Mouse (Mus musculus) neural tube, embryonic 12.5 days (tissue): ENCODE results near the gene Astn2. TPM values are rescaled to one million over a fixed set of nuclear protein-coding genes. Genes with fewer than 3 reads are reported as not detected.

Experiments used
- ATAC-seq: fragments of 200-750 bp; cut with Nextera tagmentation; 2 replicates; pipeline ENCODE4 v1.8.0; 2017; ENCODE audit warnings: low read depth, mild to moderate bottlenecking, moderate TSS enrichment, moderate library complexity; ENCODE audit not compliant: low FRiP score
- H3K27ac ChIP-seq: fragments of 300-500 bp; sonication (generic); 2 replicates; pipeline ENCODE4 v1.5.1; 2016
- H3K27me3 ChIP-seq: fragments of 300-500 bp; sonication (generic); replicated peaks from 2 replicates; pipeline ENCODE4 v1.6.1; 2016; ENCODE audit warnings: mild to moderate bottlenecking
- H3K36me3 ChIP-seq: fragments of 300-500 bp; sonication (generic); 2 replicates; pipeline ENCODE4 v1.6.1; 2016; ENCODE audit warnings: mild to moderate bottlenecking
- H3K4me1 ChIP-seq: fragments of 300-500 bp; sonication (generic); 2 replicates; pipeline ENCODE4 v1.6.1; 2016
- H3K4me2 ChIP-seq: fragments of 300-500 bp; sonication (generic); replicated peaks from 2 replicates; pipeline ENCODE4 v1.6.1; 2016; ENCODE audit warnings: mild to moderate bottlenecking
- H3K4me3 ChIP-seq: fragments of 300-500 bp; sonication (generic); 2 replicates; pipeline ENCODE4 v1.5.1; 2016
- H3K9ac ChIP-seq: fragments of 300-500 bp; sonication (generic); 2 replicates; pipeline ENCODE4 v1.6.1; 2016; ENCODE audit warnings: mild to moderate bottlenecking
- H3K9me3 ChIP-seq: fragments of 300-500 bp; sonication (generic); 2 replicates; pipeline ENCODE4 v1.6.1; 2016; ENCODE audit warnings: mild to moderate bottlenecking
- WGBS: fragments of 180-500 bp; shearing (Covaris S2); methylation state at CpG from one replicate; pipeline ENCODE4 v1.1.7; 2016; 5-methylcytosine and 5-hydroxymethylcytosine counted together
- polyA plus RNA-seq: library from polyadenylated mRNA; unstranded; fragments of >200 nt; fragmentation: Nextera tagmentation; extraction: Ambion mirVana; gene quantifications from 2 replicates; pipeline ENCODE4 v1.2.1, GENCODE M21; 2016

Gene Astn2
- polyA plus RNA-seq, result 1.9 and 2.6 TPM in 2 replicates

DNA sequence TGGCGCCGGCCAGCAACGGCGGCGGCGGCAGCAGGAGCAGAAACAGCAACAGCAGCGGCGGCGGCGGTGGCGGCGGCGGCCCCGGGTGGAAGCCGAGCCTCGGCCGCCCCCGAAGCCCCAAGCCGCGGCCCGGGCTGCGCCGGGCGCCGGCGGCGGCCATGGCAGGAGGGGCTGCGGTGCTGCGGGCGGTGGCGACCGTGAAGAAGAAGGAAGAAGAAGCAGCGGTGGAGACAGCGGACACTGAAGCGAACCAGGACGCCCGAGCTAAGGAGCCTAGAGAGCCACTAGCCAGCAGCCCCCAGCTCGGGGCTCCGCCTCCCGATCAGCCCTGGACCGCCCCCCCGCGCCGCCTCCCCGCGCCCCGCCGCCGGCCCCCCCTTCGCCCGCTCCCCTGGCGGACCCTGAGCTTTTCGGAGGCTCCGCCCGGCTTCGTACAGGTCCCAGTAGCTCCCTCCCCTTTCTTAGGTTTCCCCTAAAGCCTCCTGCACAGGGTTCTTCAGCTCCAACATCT, at the start of gene Astn2:
Gene Astn2 (minus strand): TSS at position 411 of the 511 bp plus-strand sequence.
- WGBS, result under 1% methylated on average over 47 of the region's 56 CpGs
- Histone ChIP-seq H3K4me3 (peak within 1 kb of the TSS; percentile 68), H3K27ac (no peak within 1 kb of the TSS), H3K4me2 (peak within 1 kb of the TSS; percentile 95), H3K9ac (peak within 1 kb of the TSS; percentile 80), H3K36me3 (no peaks in the 10 kb centered on the region), H3K4me1 (peaks cover 12% of the 10 kb centered on the region; the same call in 1 of the 2 replicates), H3K27me3 (peaks cover 17% of the 10 kb centered on the region), H3K9me3 (no peaks in the 10 kb centered on the region)
- peak; percentile 73 for ATAC-seq

GRCm38 (mm10) chr4:66450115-66450514, 45.7 kb upstream of the Astn2 start:
- Histone ChIP-seq H3K9me3 (no peaks in the 10 kb centered on the region), H3K4me3 (no peak overlapping the region), H3K27ac (no peak overlapping the region), H3K4me2 (no peak overlapping the region), H3K4me1 (no peaks in the 10 kb centered on the region), H3K36me3 (no peaks in the 10 kb centered on the region), H3K27me3 (no peaks in the 10 kb centered on the region), H3K9ac (no peak overlapping the region)
- no peak for ATAC-seq
- WGBS, result 49% methylated on average over 3 of the region's 3 CpGs

GRCm38 (mm10) chr4:66431256-66431655, 26.8 kb upstream of the Astn2 start:
- WGBS, result 60% methylated on average over 1 of the region's 1 CpGs
- H3K9me3 ChIP-seq, result no peaks in the 10 kb centered on the region
- no peak overlapping the region for H3K4me3 ChIP-seq
- H3K36me3 ChIP-seq, result no peaks in the 10 kb centered on the region
- H3K4me1 ChIP-seq, result no peaks in the 10 kb centered on the region
- no peak for ATAC-seq
- H3K4me2 ChIP-seq, result no peak overlapping the region
- no peak overlapping the region for H3K9ac ChIP-seq
- H3K27ac ChIP-seq, result no peak overlapping the region
- H3K27me3 ChIP-seq, result no peaks in the 10 kb centered on the region

DNA sequence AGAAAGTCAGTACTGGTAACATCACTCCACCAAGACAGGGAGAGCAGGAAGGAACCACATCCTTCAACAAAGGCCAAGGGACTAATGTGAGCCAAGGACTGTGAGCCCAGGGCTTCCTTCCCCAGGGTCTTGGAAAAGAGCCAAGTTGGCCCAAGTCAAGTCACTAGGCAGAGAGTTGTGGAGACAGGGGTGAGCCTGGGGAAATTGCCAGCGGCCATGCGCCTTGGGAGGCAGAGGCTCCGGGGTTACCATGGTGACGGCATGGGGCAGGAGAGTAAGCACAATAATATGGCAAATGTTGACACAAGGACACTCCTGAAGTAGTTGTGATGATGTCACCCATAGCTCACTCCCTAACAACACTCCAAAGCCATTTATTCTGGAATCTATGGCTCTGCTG, 21.4 kb upstream of the Astn2 start:
- H3K4me1 ChIP-seq, result no peaks in the 10 kb centered on the region
- H3K4me3 ChIP-seq, result no peak overlapping the region
- H3K36me3 ChIP-seq, result no peaks in the 10 kb centered on the region
- no peak overlapping the region for H3K4me2 ChIP-seq
- H3K9ac ChIP-seq, result no peak overlapping the region
- 83% methylated on average over 4 of the region's 4 CpGs for WGBS
- peak; percentile 53; the same call in 1 of the 2 replicates for ATAC-seq
- H3K27ac ChIP-seq, result no peak overlapping the region
- no peaks in the 10 kb centered on the region for H3K9me3 ChIP-seq
- no peaks in the 10 kb centered on the region for H3K27me3 ChIP-seq

GRCm38 (mm10) chr4:66414778-66415177, 10.4 kb upstream of the Astn2 start:
- ATAC-seq, result no peak
- H3K9ac ChIP-seq, result no peak overlapping the region
- no peaks in the 10 kb centered on the region for H3K9me3 ChIP-seq
- H3K4me2 ChIP-seq, result no peak overlapping the region
- H3K27ac ChIP-seq, result no peak overlapping the region
- no peaks in the 10 kb centered on the region for H3K4me1 ChIP-seq
- H3K4me3 ChIP-seq, result no peak overlapping the region
- H3K27me3 ChIP-seq, result no peaks in the 10 kb centered on the region
- 81% methylated on average over 8 of the region's 8 CpGs for WGBS
- no peaks in the 10 kb centered on the region for H3K36me3 ChIP-seq

DNA sequence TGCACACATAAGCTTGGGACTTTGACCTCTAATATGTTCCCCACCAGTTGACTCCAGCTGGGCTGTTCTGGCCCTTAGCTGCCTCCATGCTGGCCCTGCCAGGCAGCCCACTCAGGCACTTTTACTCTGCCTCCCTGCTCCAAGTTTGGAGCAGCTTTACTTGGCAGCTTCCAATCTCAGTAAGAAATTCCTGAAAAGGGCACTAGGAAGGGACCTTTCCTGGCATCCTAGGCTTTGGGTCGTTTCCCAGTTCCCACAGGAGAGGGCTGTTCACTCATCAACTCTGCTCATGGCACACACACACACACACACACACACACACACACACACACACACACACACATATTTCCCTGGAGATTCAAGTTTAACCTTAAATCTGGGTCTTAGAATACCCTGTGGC, 675 bp upstream of the Astn2 start:
- ATAC-seq, result no peak

GRCm38 (mm10) chr4:66403708-66404200, 657 bp downstream of the Astn2 start:
- ATAC-seq, result peak; percentile 67
- under 1% methylated on average over 51 of the region's 51 CpGs for WGBS
- H3K27ac ChIP-seq, result no peak overlapping the region
- H3K27me3 ChIP-seq, result peaks cover 17% of the 10 kb centered on the region
- peak overlapping the region; percentile 95 for H3K4me2 ChIP-seq
- H3K9me3 ChIP-seq, result no peaks in the 10 kb centered on the region
- peak overlapping the region; percentile 80 for H3K9ac ChIP-seq
- peak overlapping the region; percentile 68 for H3K4me3 ChIP-seq
- H3K36me3 ChIP-seq, result no peaks in the 10 kb centered on the region
- H3K4me1 ChIP-seq, result peaks cover 12% of the 10 kb centered on the region; the same call in 1 of the 2 replicates

More for the DNA sequence above, 675 bp upstream of the Astn2 start:
- Histone ChIP-seq H3K36me3 (no peaks in the 10 kb centered on the region), H3K4me3 (no peak overlapping the region), H3K9ac (no peak overlapping the region), H3K27me3 (peaks cover 17% of the 10 kb centered on the region), H3K4me2 (no peak overlapping the region), H3K27ac (no peak overlapping the region), H3K4me1 (peaks cover 12% of the 10 kb centered on the region; the same call in 1 of the 2 replicates), H3K9me3 (no peaks in the 10 kb centered on the region)
- 29% methylated on average over 1 of the region's 1 CpGs for WGBS

- Histone ChIP-seq H3K4me2 (peak overlapping the region; percentile 95), H3K4me1 (peaks cover 12% of the 10 kb centered on the region; the same call in 1 of the 2 replicates), H3K27ac (no peak overlapping the region), H3K27me3 (peaks cover 17% of the 10 kb centered on the region), H3K9me3 (no peaks in the 10 kb centered on the region), H3K36me3 (no peaks in the 10 kb centered on the region), H3K9ac (peak overlapping the region; percentile 80), H3K4me3 (peak overlapping the region; percentile 68)
- under 1% methylated on average over 22 of the region's 22 CpGs for WGBS
- ATAC-seq, result peak; percentile 45
Measured at GRCm38 (mm10) chr4:66403116-66403707, 1.2 kb downstream of the Astn2 start.

DNA sequence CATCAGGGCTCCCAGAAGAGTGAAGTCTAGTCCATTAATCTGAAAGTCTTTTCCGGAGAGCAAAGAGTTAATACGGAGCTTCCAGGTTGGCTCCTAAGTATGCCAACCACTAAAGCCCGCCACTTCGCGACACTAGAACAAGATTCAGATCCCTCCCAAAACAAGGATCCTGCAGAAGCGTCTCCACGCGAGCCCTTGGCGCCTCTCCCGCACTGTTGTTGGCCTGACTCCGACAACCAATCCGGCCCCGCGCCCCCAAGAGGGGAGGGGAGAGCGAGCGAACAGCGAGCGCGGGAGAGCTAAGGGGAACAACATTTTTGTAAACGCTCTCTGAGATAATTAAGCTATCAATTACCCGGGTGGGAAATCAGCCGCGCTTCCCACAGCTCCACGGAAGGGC, 1.8 kb downstream of the Astn2 start:
- Histone ChIP-seq H3K4me1 (peaks cover 12% of the 10 kb centered on the region; the same call in 1 of the 2 replicates), H3K9ac (no peak overlapping the region), H3K4me2 (peak overlapping the region; percentile 95), H3K36me3 (no peaks in the 10 kb centered on the region), H3K9me3 (no peaks in the 10 kb centered on the region), H3K4me3 (peak overlapping the region; percentile 68), H3K27me3 (peaks cover 17% of the 10 kb centered on the region), H3K27ac (no peak overlapping the region)
- ATAC-seq, result peak; percentile 21; the same call in 1 of the 2 replicates
- WGBS, result under 1% methylated on average over 24 of the region's 24 CpGs

- no peak for ATAC-seq
Measured at GRCm38 (mm10) chr4:66401186-66401681, 3.2 kb downstream of the Astn2 start.

GRCm38 (mm10) chr4:66399066-66399465, 5.3 kb downstream of the Astn2 start:
- Histone ChIP-seq H3K36me3 (no peaks in the 10 kb centered on the region), H3K27me3 (peaks cover 10% of the 10 kb centered on the region), H3K9me3 (no peaks in the 10 kb centered on the region), H3K27ac (no peak overlapping the region), H3K9ac (no peak overlapping the region), H3K4me2 (no peak overlapping the region), H3K4me3 (no peak overlapping the region), H3K4me1 (peaks cover 12% of the 10 kb centered on the region; the same call in 1 of the 2 replicates)
- no peak for ATAC-seq
- 57% methylated on average over 4 of the region's 4 CpGs for WGBS

More at GRCm38 (mm10) chr4:66401186-66401681, 3.2 kb downstream of the Astn2 start:
- Histone ChIP-seq H3K4me2 (peak overlapping the region; percentile 95), H3K9me3 (no peaks in the 10 kb centered on the region), H3K36me3 (no peaks in the 10 kb centered on the region), H3K4me3 (0 out of 2 replicates have a peak overlapping the region, but pooled peaks have one; percentile 7), H3K9ac (no peak overlapping the region), H3K27ac (no peak overlapping the region), H3K27me3 (peaks cover 17% of the 10 kb centered on the region), H3K4me1 (peaks cover 12% of the 10 kb centered on the region; the same call in 1 of the 2 replicates)
- 28% methylated on average over 8 of the region's 8 CpGs for WGBS

DNA sequence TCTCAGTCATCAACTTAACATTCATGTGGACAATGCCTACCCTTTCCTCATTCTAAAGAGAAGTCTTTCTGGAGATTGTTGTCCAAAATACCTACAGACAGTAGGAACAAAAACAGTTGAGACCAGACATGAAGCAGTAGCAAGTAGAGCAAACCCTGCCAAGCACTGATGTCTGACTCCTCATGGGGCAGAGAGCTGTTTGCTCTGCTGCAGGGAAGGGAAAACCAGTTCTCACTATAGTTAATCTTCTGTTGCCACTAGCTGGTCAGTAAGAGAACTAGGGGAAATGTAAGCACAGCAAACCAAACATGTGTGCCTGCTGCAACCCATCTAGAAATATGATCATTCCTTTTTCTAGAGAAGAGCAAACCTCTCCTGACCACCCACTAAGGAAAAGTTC, 7.2 kb downstream of the Astn2 start:
- H3K9ac ChIP-seq, result no peak overlapping the region
- no peak overlapping the region for H3K27ac ChIP-seq
- no peaks in the 10 kb centered on the region for H3K9me3 ChIP-seq
- no peaks in the 10 kb centered on the region for H3K36me3 ChIP-seq
- H3K4me3 ChIP-seq, result no peak overlapping the region
- H3K4me2 ChIP-seq, result no peak overlapping the region
- H3K27me3 ChIP-seq, result peaks cover 10% of the 10 kb centered on the region
- 0 out of 2 replicates have a peak, but pooled peaks cover 5% of the 10 kb centered on the region for H3K4me1 ChIP-seq
- no peak for ATAC-seq
